Mouse (Mus musculus) gastrocnemius, postnatal 25 days (tissue): ENCODE measurements around the gene Btnl2. TPM values are rescaled to one million over a fixed set of nuclear protein-coding genes. Genes with fewer than 3 reads are reported as not detected.
"Not testable (repeated sequence)": the region's sequence is repeated elsewhere in the genome, so short reads cannot be mapped to it uniquely, and the experiment has no call there.

Experiments
- DNase-seq: peaks from one replicate; pipeline ENCODE4 v3.0.0; 2022
- long read RNA-seq, 2 experiments: library from polyadenylated mRNA; stranded (forward); transcript quantifications; one replicate each; pipeline ENCODE4 v2.0.0; 2021
- total RNA-seq, 2 experiments: library from RNA; stranded (reverse); gene quantifications; 1 replicate in 1 of 2; 2 replicates in 1 of 2; pipeline ENCODE4 v1.2.3; 2021

The Btnl2 gene
- under 1 TPM; 0.31 to 0.43 TPM for total RNA-seq
- long read RNA-seq, experiment 1 = 0 reads
- long read RNA-seq, experiment 2 = 0 reads

DNA sequence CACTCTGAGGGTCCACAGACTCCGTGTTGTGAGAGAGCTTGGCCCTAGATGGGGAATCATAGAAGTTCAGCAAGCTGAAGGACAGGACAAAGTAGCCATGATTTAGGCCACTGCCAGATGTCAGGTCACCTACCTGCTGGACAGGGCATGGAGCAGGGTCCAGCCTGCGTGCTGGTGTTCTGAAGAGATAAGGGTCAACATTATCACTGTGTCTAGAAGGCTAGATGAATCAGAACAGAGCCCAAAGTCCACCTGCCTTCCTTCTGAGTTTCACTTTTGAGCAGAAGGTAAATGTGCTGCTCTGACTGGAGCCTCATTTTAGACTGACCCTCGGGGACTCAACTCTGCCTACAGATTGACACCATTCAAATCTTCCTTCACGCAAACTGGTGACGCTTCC lies at the start of gene Btnl2:
Btnl2 (plus strand) TSS at position 284 of the 400 bp plus-strand sequence.
- DNase-seq = no peak

DNA sequence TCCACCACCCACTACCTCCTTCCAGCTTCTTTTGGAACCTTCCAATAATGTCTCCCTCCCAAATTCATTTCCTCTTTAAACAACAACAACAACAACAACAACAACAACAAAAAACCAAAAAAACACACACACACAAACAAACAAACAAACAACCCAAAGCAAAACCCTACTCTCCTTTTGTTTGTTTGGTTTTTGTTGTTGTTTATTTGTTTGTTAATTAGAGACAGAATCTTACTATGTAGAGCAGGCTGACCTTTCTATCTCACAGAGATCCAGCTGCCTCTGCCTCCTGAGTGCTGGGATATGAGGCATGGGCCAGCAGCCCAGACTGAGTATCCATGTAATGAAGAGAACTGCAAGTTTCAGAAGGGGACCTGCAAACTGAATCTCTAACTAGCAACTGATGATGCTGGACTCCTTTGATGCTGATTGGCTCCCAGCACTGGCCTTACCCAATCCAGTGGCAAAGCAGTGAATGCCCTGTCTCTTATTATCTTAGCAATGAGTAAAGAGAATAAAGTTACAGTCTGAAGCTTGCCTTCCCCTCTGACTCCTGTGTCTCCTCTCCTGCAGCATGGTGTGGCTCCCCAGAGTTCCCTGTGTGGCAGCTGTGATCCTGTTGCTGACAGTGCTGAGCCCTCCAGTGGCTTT lies 49.1 kb upstream of the Btnl2 start, which contains the start of gene H2-Eb1:
H2-Eb1 (plus strand) TSS at position 488 of the 651 bp plus-strand sequence.
- DNase-seq = peak; percentile 71

GRCm38 (mm10) chr17:34306407-34306806 lies 48.2 kb upstream of the Btnl2 start:
- DNase-seq = no peak

DNA sequence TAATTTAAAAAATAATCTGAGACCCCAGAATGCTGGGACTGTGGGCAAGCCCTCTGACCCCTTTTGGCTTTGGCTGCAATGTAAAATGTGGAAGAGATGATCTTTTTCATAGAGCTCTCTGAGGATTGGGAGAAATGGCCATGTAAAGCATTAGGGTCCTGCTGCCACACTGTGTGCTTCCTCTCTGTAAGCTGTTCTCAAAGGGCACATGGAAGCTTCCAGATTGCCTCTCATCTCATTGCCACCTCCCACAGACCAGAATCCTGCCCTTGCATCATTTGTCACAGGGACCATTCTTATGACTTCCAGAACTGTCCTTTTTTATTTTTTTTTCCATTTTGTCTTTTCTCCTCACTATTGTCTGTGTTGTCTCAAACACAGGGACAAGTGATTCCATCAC lies 47.4 kb upstream of the Btnl2 start:
- no peak for DNase-seq

- no peak for DNase-seq
Observed at GRCm38 (mm10) chr17:34308161-34308560, 46.5 kb upstream of the Btnl2 start.

- DNase-seq = no peak
Observed at GRCm38 (mm10) chr17:34309225-34309624, 45.4 kb upstream of the Btnl2 start.

- peak; percentile 67 for DNase-seq
Observed at GRCm38 (mm10) chr17:34309683-34310385, 44.8 kb upstream of the Btnl2 start.

- DNase-seq = not testable (repeated sequence)
Observed at GRCm38 (mm10) chr17:34310526-34310925, 44.1 kb upstream of the Btnl2 start.

DNA sequence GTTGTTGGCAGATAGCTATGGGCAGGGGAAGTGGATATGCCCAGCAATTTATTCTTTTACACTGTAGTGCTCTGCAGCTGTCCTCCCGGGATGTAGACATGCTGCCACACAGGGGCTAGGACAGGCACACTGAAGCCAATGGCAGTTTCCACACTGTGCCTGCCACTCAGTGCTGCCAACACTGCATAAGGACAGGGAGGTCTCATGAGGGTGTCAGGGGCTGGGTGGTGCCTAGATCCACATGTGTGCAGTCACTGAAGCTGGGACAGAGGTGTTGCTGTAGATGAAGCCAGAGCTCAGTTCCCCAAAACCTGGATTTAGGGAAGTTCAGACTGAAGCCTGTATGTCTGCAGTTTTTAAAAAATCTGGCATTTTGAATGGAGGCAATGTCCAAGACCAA lies 42.4 kb upstream of the Btnl2 start:
- no peak for DNase-seq

DNA sequence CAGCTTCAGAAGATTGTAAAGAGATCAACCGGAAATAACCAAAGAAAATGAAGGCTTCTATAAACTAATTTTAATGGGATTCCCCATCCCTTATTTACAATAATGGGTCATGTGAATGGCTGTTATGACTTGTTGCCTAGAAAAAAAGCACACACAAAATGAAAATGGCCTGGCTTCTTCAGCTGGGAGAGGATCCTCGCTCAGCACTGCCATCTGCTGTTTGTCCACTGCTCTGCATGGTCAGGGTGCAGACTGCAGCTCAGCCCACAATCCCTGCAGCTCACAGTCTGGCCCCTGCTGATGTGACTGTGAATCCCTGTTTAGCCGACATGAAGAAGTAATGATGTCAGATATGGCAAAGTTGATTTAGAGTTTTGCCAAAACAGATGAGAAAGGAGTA lies 41.2 kb upstream of the Btnl2 start:
- peak; percentile 49 for DNase-seq

DNA sequence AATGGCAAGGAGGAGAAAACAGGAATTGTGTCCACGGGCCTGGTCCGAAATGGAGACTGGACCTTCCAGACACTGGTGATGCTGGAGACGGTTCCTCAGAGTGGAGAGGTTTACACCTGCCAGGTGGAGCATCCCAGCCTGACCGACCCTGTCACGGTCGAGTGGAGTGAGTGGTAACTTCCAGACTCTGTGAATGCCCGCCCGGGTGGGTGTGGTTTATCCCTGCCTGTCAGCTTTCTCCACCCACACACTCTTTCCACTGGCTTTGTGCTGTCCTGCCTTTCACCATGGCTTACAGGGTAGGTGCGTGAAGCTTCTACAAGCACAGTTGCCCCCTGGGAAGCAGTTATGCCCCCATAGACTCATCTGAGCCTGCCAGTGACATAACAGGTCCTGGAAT lies 40.3 kb upstream of the Btnl2 start:
- no peak for DNase-seq

GRCm38 (mm10) chr17:34315512-34315911 lies 39.1 kb upstream of the Btnl2 start:
- no peak for DNase-seq

DNA sequence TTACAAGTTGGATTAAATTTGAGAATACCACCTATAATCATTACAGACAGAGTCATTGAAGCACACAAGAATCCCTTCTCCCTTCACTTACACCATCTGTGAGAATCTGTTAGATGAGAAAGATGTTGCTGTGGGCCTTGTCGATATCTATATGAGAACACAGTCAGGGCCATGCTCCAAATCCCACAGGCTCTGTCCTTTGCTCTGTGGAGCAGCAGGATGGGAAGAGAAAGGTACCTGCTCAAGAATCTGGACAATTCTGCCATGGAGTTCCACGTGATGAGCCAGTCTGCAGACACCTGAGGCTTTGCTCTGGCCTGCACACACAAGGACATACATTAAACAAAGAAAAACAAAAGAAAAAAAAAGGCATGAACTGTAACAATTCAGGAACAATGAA lies 37.9 kb upstream of the Btnl2 start:
- no peak for DNase-seq

- DNase-seq = no peak
Observed at GRCm38 (mm10) chr17:34317275-34317674, 37.3 kb upstream of the Btnl2 start.

- DNase-seq = no peak
Observed at GRCm38 (mm10) chr17:34325436-34325835, 29.2 kb upstream of the Btnl2 start, which contains the start of gene H2-Eb2. TSS of gene H2-Eb2 (plus strand) at chr17:34325665.

DNA sequence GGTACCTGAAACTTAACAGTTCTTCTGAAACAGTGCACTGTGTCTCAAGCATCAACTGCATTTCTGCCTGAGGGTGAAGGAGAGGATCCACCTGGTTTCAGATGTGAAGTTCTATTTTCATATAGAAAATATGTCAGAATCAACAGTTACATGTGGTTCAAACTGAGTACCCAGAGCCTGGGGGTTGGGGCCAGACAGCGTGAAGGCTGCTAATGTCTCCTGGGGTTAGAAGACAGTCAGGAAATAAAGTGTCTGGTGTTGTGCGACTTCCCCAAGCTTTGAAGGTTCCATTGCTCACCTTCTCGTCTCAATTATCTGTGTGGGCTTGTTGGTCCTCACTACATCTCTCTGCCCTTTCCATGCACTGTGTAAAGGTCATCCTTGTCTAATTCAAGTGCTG lies 28.2 kb upstream of the Btnl2 start:
- no peak for DNase-seq

DNA sequence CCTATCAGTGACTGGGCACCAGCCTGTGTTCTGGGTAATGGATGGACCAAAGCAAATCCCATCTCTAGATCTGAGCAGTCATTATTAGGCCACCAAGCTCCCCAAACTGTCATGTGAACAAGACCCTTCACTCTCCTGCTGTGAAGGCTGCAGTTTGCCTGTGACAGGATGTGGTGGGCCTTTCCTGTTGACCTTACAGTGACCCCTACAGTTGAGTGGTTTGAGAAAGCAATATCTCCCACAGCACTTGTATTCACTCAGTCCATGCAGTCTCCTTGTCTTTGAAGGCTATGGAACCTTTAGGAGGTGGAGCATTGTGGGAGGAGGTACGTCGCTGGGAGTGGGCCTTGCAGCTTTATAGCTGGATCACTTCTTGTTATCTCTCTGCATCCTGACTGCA lies 24.8 kb upstream of the Btnl2 start:
- no peak for DNase-seq

- no peak for DNase-seq
Observed at GRCm38 (mm10) chr17:34331200-34331599, 23.4 kb upstream of the Btnl2 start.

GRCm38 (mm10) chr17:34340619-34341402 lies 13.8 kb upstream of the Btnl2 start:
- DNase-seq = no peak

- no peak for DNase-seq
Observed at GRCm38 (mm10) chr17:34344882-34345281, 9.7 kb upstream of the Btnl2 start.

- no peak for DNase-seq
Observed at GRCm38 (mm10) chr17:34345486-34345885, 9.1 kb upstream of the Btnl2 start.

- DNase-seq = no peak
Observed at GRCm38 (mm10) chr17:34346041-34346440, 8.6 kb upstream of the Btnl2 start.
